Mouse (Mus musculus): ENCODE measurements around the gene Zfp90. TPM values are rescaled to one million over a fixed set of nuclear protein-coding genes. Genes with fewer than 3 reads are reported as not detected.
"Not testable (repeated sequence)": the region's sequence is repeated elsewhere in the genome, so short reads cannot be mapped to it uniquely, and the experiment has no call there.

The Zfp90 gene
- polyA plus RNA-seq, 1 experiment from 2014 or later: 12.5 TPM

DNA sequence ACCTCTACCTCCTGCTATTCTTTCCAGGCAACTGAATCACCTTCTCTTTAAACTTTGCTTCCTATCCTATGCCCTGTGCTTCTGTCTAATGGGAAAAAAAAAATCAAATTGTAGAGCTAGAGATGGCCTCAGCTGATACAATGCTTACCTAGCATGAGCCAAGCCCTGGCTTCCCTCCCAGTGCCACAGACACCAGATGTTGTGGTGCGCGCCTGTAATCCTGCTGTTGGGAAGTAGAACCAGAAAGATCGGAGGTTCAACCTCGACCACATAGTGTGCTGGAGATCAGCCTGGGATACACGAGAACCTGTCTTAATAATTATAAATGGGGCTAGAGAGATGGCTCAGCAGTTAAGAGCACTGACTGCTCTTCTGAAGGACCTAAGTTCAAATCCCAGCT lies 2.6 kb downstream of the Zfp90 start:
- H3K4me1 ChIP-seq (ENCODE audit: control insufficient read depth, insufficient read depth, low read length): peaks cover 10% of the 10 kb centered on the region; the same call in 1 of the 2 replicates
- H3K36me3 ChIP-seq (ENCODE audit: control insufficient read depth, insufficient read depth, low read length): peaks cover 38% of the 10 kb centered on the region
- H3K27me3 ChIP-seq (replicated peaks; ENCODE audit: control insufficient read depth, insufficient read depth, low read length): no peaks in the 10 kb centered on the region
- ATAC-seq: no peak
- H3K4me2 ChIP-seq (ENCODE audit: low read depth, low read length): no peak overlapping the region
- H3K9me3 ChIP-seq (ENCODE audit: control insufficient read depth, low read length): peaks cover 5% of the 10 kb centered on the region
- H3K9ac ChIP-seq (ENCODE audit: low read depth, low read length): no peak overlapping the region
- H3K27ac ChIP-seq (ENCODE audit: low read length): no peak overlapping the region
- H3K4me3 ChIP-seq (ENCODE audit: low read length): no peak overlapping the region
- WGBS: 97% methylated on average over 5 of the region's 5 CpGs

DNA sequence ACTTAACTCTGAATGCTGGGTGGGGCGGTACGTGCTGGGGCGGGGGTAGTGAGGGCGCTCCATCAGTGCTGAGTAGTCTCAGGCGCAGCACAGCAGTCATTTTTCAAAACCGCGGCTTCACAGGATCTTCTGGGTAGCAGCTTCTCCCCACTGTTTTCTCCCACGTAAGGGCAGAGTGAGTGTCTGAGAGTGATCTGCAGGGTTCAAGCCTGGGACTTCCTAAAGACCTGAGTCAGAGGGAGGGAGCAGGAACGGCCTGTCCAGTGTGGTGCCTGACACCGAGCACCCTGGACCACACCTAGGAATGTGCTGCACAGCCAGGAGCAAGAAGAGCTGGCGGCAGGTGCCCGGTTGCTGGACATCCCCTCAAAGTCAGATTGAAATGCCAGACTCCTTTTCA lies 16.0 kb downstream of the Zfp90 start:
- H3K9ac ChIP-seq (ENCODE audit: low read depth, low read length): no peak overlapping the region
- H3K4me2 ChIP-seq (ENCODE audit: low read depth, low read length): no peak overlapping the region
- H3K36me3 ChIP-seq (ENCODE audit: control insufficient read depth, insufficient read depth, low read length): peaks cover 5% of the 10 kb centered on the region; the same call in 1 of the 2 replicates
- 30% methylated on average over 12 of the region's 12 CpGs for WGBS
- no peak overlapping the region for H3K4me3 ChIP-seq (ENCODE audit: low read length)
- peaks cover 2% of the 10 kb centered on the region for H3K9me3 ChIP-seq (ENCODE audit: control insufficient read depth, low read length)
- no peaks in the 10 kb centered on the region for H3K27me3 ChIP-seq (replicated peaks; ENCODE audit: control insufficient read depth, insufficient read depth, low read length)
- peaks cover 5% of the 10 kb centered on the region for H3K4me1 ChIP-seq (ENCODE audit: control insufficient read depth, insufficient read depth, low read length)
- no peak overlapping the region for H3K27ac ChIP-seq (ENCODE audit: low read length)
- no peak for ATAC-seq

DNA sequence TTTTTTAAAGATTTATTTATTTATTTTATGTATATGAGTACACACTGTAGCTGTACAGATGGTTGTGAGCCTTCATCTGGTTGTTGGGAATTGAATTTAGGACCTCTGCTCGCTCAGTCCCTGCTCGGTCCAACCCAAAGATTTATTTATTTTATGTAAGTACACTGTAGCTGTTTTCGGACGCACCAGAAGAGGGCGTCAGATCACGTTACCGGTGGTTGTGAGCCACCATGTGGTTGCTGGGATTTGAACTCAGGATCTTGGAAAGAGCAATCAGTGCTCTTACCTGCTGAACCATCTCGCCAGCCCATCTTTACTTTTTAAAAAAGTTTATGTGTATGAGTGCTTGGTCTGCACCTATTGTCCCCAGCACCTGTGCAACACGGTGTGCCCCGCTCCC lies 16.8 kb downstream of the Zfp90 start:
- not testable (repeated sequence) for H3K4me3 ChIP-seq (ENCODE audit: low read length); H3K4me1 ChIP-seq (ENCODE audit: control insufficient read depth, insufficient read depth, low read length)
- WGBS: 60% methylated on average over 10 of the region's 10 CpGs

DNA sequence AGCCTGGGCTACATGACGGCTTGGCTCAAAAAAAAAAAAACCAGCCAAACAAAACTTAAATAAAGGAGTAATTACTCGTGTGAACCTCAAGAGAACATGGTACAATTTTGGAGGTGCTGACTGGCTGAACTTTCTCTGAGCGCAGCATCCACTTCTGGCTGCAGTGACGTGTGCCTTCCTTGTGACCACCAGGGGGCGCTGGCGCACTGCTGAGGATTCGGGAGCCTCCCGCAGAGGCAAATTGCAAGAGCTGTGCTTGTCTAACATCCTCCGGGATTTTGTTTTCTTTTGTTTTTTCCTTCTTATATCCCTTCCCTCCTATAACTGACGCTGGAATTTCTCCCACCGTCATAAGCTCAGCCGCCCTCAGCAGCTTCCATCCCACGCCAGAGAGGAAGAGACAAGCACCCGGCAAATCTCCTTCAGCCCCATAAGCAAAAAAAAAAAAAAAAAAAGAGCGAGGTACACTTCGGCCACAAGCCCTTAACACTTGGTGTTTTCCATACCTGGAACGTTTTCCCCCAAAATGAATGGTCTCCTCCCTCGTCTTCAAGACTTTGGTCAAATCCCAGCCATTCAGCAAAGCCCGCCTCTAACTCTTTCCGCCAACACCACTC lies 17.9 kb downstream of the Zfp90 start:
- Histone ChIP-seq H3K9me3 (ENCODE audit: control insufficient read depth, low read length) (no peaks in the 10 kb centered on the region; the same call in 1 of the 2 replicates), H3K27me3 (replicated peaks; ENCODE audit: control insufficient read depth, insufficient read depth, low read length) (no peaks in the 10 kb centered on the region), H3K4me2 (ENCODE audit: low read depth, low read length) (peak overlapping the region; percentile 41), H3K9ac (ENCODE audit: low read depth, low read length) (peak overlapping the region; percentile 48; the same call in 1 of the 2 replicates), H3K36me3 (ENCODE audit: control insufficient read depth, insufficient read depth, low read length) (no peaks in the 10 kb centered on the region), H3K4me3 (ENCODE audit: low read length) (peak overlapping the region; percentile 41), H3K4me1 (ENCODE audit: control insufficient read depth, insufficient read depth, low read length) (peaks cover 5% of the 10 kb centered on the region), H3K27ac (ENCODE audit: low read length) (no peak overlapping the region)
- ATAC-seq: peak; percentile 76; the same call in 1 of the 2 replicates
- 10% methylated on average over 20 of the region's 20 CpGs for WGBS

More for the DNA sequence above, 16.8 kb downstream of the Zfp90 start:
- H3K27me3 ChIP-seq (replicated peaks; ENCODE audit: control insufficient read depth, insufficient read depth, low read length); H3K9ac ChIP-seq (ENCODE audit: low read depth, low read length); H3K36me3 ChIP-seq (ENCODE audit: control insufficient read depth, insufficient read depth, low read length); ATAC-seq; H3K27ac ChIP-seq (ENCODE audit: low read length); H3K9me3 ChIP-seq (ENCODE audit: control insufficient read depth, low read length); H3K4me2 ChIP-seq (ENCODE audit: low read depth, low read length): not testable (repeated sequence)

DNA sequence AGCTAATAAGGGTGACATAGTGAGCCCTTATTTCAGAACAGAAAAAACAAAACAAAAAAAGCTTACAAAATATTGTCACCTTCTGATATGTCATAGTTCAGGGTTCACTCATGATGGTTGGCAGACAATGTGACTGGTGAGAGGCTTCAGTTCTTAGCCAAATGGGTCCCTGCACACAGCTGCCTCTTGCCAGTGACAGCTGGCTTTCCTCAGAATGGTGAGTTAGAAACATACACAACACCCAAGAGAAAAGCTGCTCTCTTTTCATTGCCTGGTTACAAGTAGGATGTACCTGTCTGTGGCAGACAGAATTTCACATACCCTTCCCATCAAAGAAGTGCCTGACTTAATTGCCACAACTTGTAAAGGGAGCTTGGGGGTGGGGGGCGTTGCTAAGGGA lies 18.5 kb downstream of the Zfp90 start:
- WGBS: 43% methylated on average over 1 of the region's 1 CpGs
- Histone ChIP-seq H3K36me3 (ENCODE audit: control insufficient read depth, insufficient read depth, low read length) (no peaks in the 10 kb centered on the region), H3K4me2 (ENCODE audit: low read depth, low read length) (no peak overlapping the region), H3K27me3 (replicated peaks; ENCODE audit: control insufficient read depth, insufficient read depth, low read length) (no peaks in the 10 kb centered on the region), H3K9me3 (ENCODE audit: control insufficient read depth, low read length) (no peaks in the 10 kb centered on the region), H3K9ac (ENCODE audit: low read depth, low read length) (no peak overlapping the region), H3K4me3 (ENCODE audit: low read length) (no peak overlapping the region), H3K27ac (ENCODE audit: low read length) (no peak overlapping the region), H3K4me1 (ENCODE audit: control insufficient read depth, insufficient read depth, low read length) (peaks cover 5% of the 10 kb centered on the region)
- ATAC-seq: no peak

DNA sequence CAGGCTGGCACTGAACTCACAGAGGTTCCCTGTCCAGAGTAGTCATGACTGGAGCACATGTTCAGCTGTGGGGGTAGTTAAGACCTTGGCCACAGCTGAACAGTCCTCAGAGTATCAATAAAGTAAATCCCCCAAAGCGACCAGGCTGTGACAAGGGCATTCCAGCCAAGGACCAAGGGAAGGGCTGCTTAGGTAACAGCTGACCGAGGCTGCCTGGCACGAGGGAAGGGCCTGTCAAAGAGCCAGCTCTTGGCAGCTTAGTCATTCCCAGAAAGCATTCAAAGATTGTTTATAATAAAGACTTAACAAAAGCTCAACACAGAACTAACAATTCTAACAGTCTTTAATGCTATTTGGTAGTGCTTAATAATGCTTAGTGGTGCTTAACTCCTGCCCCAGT lies 22.7 kb downstream of the Zfp90 start:
- H3K4me2 ChIP-seq (ENCODE audit: low read depth, low read length): no peak overlapping the region
- ATAC-seq: no peak
- H3K9ac ChIP-seq (ENCODE audit: low read depth, low read length): no peak overlapping the region
- H3K4me1 ChIP-seq (ENCODE audit: control insufficient read depth, insufficient read depth, low read length): no peaks in the 10 kb centered on the region; the same call in 1 of the 2 replicates
- H3K27me3 ChIP-seq (replicated peaks; ENCODE audit: control insufficient read depth, insufficient read depth, low read length): no peaks in the 10 kb centered on the region
- H3K36me3 ChIP-seq (ENCODE audit: control insufficient read depth, insufficient read depth, low read length): no peaks in the 10 kb centered on the region
- no peaks in the 10 kb centered on the region for H3K9me3 ChIP-seq (ENCODE audit: control insufficient read depth, low read length)
- no peak overlapping the region for H3K27ac ChIP-seq (ENCODE audit: low read length)
- H3K4me3 ChIP-seq (ENCODE audit: low read length): no peak overlapping the region
- WGBS: 52% methylated on average over 3 of the region's 3 CpGs

DNA sequence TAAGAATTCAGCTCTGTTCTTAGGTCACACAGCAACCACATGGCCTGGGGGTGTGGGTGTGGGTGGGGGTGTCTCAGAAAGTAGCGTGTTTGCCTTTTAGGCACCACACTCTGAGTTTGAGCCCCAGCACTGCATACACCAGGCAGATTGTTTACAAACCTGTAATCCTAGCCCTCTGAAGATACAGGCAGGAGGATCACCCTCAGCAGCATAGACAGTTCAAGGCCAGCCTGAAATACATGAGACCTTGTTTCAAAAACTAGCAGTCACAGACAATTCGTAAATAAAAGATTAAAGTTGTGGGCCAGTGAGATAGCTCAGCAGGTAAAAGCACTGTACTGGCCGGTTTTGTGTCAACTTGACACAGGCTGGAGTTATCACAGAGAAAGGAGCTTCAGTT lies 25.0 kb downstream of the Zfp90 start:
- no peak for ATAC-seq

DNA sequence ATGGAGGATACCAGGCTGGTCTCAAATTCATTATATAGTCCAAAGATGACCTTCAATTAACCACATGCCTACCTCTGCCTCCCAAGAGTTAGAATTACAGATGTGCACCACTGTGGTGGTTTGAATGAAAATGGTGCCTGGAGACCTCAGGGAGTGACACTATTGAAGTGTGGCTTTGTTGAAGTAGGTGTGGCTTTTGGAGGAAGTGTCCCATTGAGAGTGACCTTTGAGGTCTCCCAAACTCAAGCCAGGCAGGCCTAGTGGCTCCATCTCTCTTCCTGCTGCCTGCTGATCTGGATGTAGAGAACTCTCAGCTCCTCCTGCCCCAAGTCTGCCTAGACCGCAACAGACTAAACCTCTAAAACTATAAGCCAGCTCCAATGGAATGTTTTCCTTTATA lies 27.6 kb downstream of the Zfp90 start:
- 86% methylated on average over 1 of the region's 1 CpGs for WGBS
- Histone ChIP-seq H3K4me1 (ENCODE audit: control insufficient read depth, insufficient read depth, low read length) (no peaks in the 10 kb centered on the region), H3K9ac (ENCODE audit: low read depth, low read length) (no peak overlapping the region), H3K27ac (ENCODE audit: low read length) (no peak overlapping the region), H3K27me3 (replicated peaks; ENCODE audit: control insufficient read depth, insufficient read depth, low read length) (no peaks in the 10 kb centered on the region), H3K9me3 (ENCODE audit: control insufficient read depth, low read length) (no peaks in the 10 kb centered on the region), H3K4me2 (ENCODE audit: low read depth, low read length) (no peak overlapping the region), H3K36me3 (ENCODE audit: control insufficient read depth, insufficient read depth, low read length) (no peaks in the 10 kb centered on the region), H3K4me3 (ENCODE audit: low read length) (no peak overlapping the region)
- no peak for ATAC-seq

More for the DNA sequence above, 25.0 kb downstream of the Zfp90 start:
- Histone ChIP-seq H3K4me3 (ENCODE audit: low read length) (no peak overlapping the region), H3K27ac (ENCODE audit: low read length) (no peak overlapping the region), H3K9ac (ENCODE audit: low read depth, low read length) (no peak overlapping the region), H3K4me1 (ENCODE audit: control insufficient read depth, insufficient read depth, low read length) (no peaks in the 10 kb centered on the region), H3K36me3 (ENCODE audit: control insufficient read depth, insufficient read depth, low read length) (no peaks in the 10 kb centered on the region), H3K4me2 (ENCODE audit: low read depth, low read length) (no peak overlapping the region), H3K9me3 (ENCODE audit: control insufficient read depth, low read length) (no peaks in the 10 kb centered on the region), H3K27me3 (replicated peaks; ENCODE audit: control insufficient read depth, insufficient read depth, low read length) (no peaks in the 10 kb centered on the region)
- 71% methylated on average over 3 of the region's 3 CpGs for WGBS

DNA sequence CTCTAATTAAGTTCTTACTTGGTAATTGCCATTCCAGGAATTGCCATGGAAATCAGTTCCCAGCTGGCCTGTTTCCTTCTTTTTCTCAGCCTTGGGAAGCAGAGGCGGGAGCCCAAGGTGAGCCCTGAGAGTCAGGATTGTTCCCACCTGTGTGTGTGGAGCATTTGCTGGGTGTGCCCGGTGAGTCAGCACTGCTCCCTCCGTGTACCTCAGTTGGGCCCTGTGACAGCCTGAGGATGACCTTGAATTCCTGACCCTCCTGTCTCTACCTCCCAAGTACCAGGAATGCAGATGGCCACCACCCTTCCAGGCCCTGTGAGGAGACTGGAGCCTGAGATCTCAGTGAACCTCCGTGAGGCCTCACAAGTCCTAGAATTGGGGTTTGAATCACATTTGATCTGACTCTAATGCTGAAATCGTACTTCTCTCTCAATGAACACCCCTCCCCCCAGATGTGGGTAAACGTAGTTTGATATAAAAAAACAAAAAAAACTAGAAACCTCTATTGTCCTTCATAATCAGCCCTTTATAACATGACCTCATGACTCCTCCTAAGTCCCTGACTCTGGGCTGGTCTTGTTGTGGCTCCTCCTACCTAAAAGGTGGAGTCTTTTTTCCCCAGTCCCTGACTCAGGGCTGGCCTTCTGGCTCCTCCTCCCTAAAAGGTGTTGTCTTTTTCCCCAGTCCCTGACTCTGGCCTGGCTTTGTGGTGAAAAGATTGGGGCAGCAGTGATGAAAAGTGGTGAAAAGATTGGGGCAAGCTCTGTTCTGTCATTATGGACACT lies 36.4 kb downstream of the Zfp90 start:
- H3K9me3 ChIP-seq (ENCODE audit: control insufficient read depth, low read length): no peaks in the 10 kb centered on the region
- no peak overlapping the region for H3K27ac ChIP-seq (ENCODE audit: low read length)
- H3K36me3 ChIP-seq (ENCODE audit: control insufficient read depth, insufficient read depth, low read length): no peaks in the 10 kb centered on the region
- no peaks in the 10 kb centered on the region for H3K27me3 ChIP-seq (replicated peaks; ENCODE audit: control insufficient read depth, insufficient read depth, low read length)
- H3K4me2 ChIP-seq (ENCODE audit: low read depth, low read length): no peak overlapping the region
- peak; percentile 80 for ATAC-seq
- H3K4me1 ChIP-seq (ENCODE audit: control insufficient read depth, insufficient read depth, low read length): no peaks in the 10 kb centered on the region
- H3K4me3 ChIP-seq (ENCODE audit: low read length): no peak overlapping the region
- 66% methylated on average over 6 of the region's 6 CpGs for WGBS
- H3K9ac ChIP-seq (ENCODE audit: low read depth, low read length): no peak overlapping the region
